Mouse (Mus musculus): Measurements from ENCODE around the gene Hepacam. TPM values are rescaled to one million over a fixed set of nuclear protein-coding genes. Genes with fewer than 3 reads are reported as not detected.

Hepacam gene
- polyA plus RNA-seq, 1 experiment from 2014 or later = 7.4 TPM

- Histone ChIP-seq H3K27me3 (no peaks in the 10 kb centered on the region), H3K4me1 (replicated peaks) (no peaks in the 10 kb centered on the region), H3K36me3 (no peaks in the 10 kb centered on the region), H3K4me3 (no peak overlapping the region), H3K9me3 (no peaks in the 10 kb centered on the region), H3K4me2 (no peak overlapping the region), H3K9ac (no peak overlapping the region), H3K27ac (no peak overlapping the region)
- no peak for ATAC-seq (ENCODE audit: low FRiP score)
- whole genome bisulfite sequencing = 78% methylated on average over 8 of the region's 8 CpGs
These were observed 26.5 kb downstream of the Hepacam start for GRCm38 (mm10) chr9:37393482-37394131.

- H3K27me3 ChIP-seq = no peaks in the 10 kb centered on the region
- no peak overlapping the region for H3K4me2 ChIP-seq
- 46% methylated on average over 2 of the region's 2 CpGs for WGBS
- no peaks in the 10 kb centered on the region for H3K36me3 ChIP-seq
- no peaks in the 10 kb centered on the region for H3K9me3 ChIP-seq
- no peak overlapping the region for H3K27ac ChIP-seq
- no peaks in the 10 kb centered on the region for H3K4me1 ChIP-seq (replicated peaks)
- H3K4me3 ChIP-seq = no peak overlapping the region
- 0 out of 2 replicates have a peak overlapping the region, but pooled peaks have one; percentile 10 for H3K9ac ChIP-seq
- ATAC-seq (ENCODE audit: low FRiP score) = no peak
These were observed 33.4 kb downstream of the Hepacam start for GRCm38 (mm10) chr9:37400585-37400984.

DNA sequence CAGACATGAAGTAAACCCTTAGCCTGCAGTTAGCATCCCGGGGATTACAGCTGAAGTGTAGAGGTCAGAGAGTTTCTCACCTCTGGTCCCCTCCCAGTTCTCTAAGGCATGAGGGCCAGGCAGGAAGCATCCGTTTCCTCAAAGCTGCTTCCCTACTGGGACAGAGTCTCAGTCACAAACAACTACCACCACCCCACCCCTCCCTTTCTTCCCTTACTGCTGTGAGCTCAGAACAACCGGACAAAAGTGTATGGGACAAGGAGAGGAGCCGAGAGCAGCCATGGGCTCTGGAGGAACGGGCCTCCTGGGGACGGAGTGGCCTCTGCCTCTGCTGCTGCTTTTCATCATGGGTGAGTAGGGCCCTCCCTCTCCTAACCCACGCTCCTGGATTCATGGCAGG is 34.7 kb downstream of the Hepacam start, which contains the start of gene Robo4:
Gene Robo4 (plus strand): TSS at position 96 of the 400 bp plus-strand sequence.
- peak within 1 kb of the TSS; percentile 30; the same call in 1 of the 2 replicates for H3K27ac ChIP-seq
- 21% methylated on average over 7 of the region's 7 CpGs for WGBS

DNA sequence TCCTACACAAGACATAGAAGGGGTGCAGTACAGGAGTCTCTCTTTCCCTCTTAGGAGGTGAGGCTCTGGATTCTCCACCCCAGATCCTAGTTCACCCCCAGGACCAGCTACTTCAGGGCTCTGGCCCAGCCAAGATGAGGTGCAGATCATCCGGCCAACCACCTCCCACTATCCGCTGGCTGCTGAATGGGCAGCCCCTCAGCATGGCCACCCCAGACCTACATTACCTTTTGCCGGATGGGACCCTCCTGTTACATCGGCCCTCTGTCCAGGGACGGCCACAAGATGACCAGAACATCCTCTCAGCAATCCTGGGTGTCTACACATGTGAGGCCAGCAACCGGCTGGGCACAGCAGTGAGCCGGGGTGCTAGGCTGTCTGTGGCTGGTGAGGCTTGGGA is 35.4 kb downstream of the Hepacam start:
- WGBS = 87% methylated on average over 7 of the region's 7 CpGs
- ATAC-seq (ENCODE audit: low FRiP score) = no peak
- H3K9ac ChIP-seq = no peak overlapping the region
- no peaks in the 10 kb centered on the region for H3K36me3 ChIP-seq
- H3K27me3 ChIP-seq = no peaks in the 10 kb centered on the region
- no peak overlapping the region for H3K4me3 ChIP-seq
- H3K9me3 ChIP-seq = no peaks in the 10 kb centered on the region
- H3K27ac ChIP-seq = no peak overlapping the region
- H3K4me2 ChIP-seq = no peak overlapping the region
- H3K4me1 ChIP-seq (replicated peaks) = peaks cover under 1% of the 10 kb centered on the region; the same call in 1 of the 2 replicates

More for the DNA sequence above, 34.7 kb downstream of the Hepacam start, which contains the start of gene Robo4:
- H3K27me3 ChIP-seq = no peaks in the 10 kb centered on the region
- no peaks in the 10 kb centered on the region for H3K4me1 ChIP-seq (replicated peaks)
- H3K4me3 ChIP-seq = no peak within 1 kb of the TSS
- H3K9ac ChIP-seq = 0 out of 2 replicates have a peak within 1 kb of the TSS, but pooled peaks have one; percentile 10
- no peak for ATAC-seq (ENCODE audit: low FRiP score)
- H3K36me3 ChIP-seq = no peaks in the 10 kb centered on the region
- no peak within 1 kb of the TSS for H3K4me2 ChIP-seq
- H3K9me3 ChIP-seq = no peaks in the 10 kb centered on the region

GRCm38 (mm10) chr9:37403011-37403410 is 35.9 kb downstream of the Hepacam start:
- peaks cover 6% of the 10 kb centered on the region for H3K4me1 ChIP-seq (replicated peaks)
- no peaks in the 10 kb centered on the region for H3K27me3 ChIP-seq
- 91% methylated on average over 7 of the region's 7 CpGs for WGBS
- no peak overlapping the region for H3K27ac ChIP-seq
- no peak overlapping the region for H3K9ac ChIP-seq
- H3K36me3 ChIP-seq = no peaks in the 10 kb centered on the region
- ATAC-seq (ENCODE audit: low FRiP score) = no peak
- no peak overlapping the region for H3K4me3 ChIP-seq
- H3K9me3 ChIP-seq = no peaks in the 10 kb centered on the region
- no peak overlapping the region for H3K4me2 ChIP-seq

- WGBS = 0% methylated on average over 1 of the region's 1 CpGs
- Histone ChIP-seq H3K9me3 (no peaks in the 10 kb centered on the region), H3K27ac (no peak overlapping the region)
These were observed 39.2 kb downstream of the Hepacam start for GRCm38 (mm10) chr9:37406372-37406771.

GRCm38 (mm10) chr9:37407850-37408502 is 40.8 kb downstream of the Hepacam start:
- peak; percentile 71 for ATAC-seq (ENCODE audit: low FRiP score)
- peaks cover 11% of the 10 kb centered on the region for H3K4me1 ChIP-seq (replicated peaks)
- H3K9me3 ChIP-seq = no peaks in the 10 kb centered on the region
- peak overlapping the region; percentile 44 for H3K4me2 ChIP-seq
- peak overlapping the region; percentile 15 for H3K4me3 ChIP-seq
- no peak overlapping the region for H3K27ac ChIP-seq
- no peaks in the 10 kb centered on the region for H3K36me3 ChIP-seq
- 8% methylated on average over 19 of the region's 19 CpGs for WGBS
- 0 out of 2 replicates have a peak, but pooled peaks cover 3% of the 10 kb centered on the region for H3K27me3 ChIP-seq
- no peak overlapping the region; the same call in 1 of the 2 replicates for H3K9ac ChIP-seq

More at GRCm38 (mm10) chr9:37406372-37406771, 39.2 kb downstream of the Hepacam start:
- Histone ChIP-seq H3K9ac (no peak overlapping the region), H3K4me1 (replicated peaks) (peaks cover 11% of the 10 kb centered on the region), H3K27me3 (0 out of 2 replicates have a peak, but pooled peaks cover 3% of the 10 kb centered on the region), H3K4me3 (no peak overlapping the region), H3K36me3 (no peaks in the 10 kb centered on the region), H3K4me2 (no peak overlapping the region)
- ATAC-seq (ENCODE audit: low FRiP score) = peak; percentile 54

- Histone ChIP-seq H3K4me2 (no peak overlapping the region), H3K9ac (no peak overlapping the region), H3K4me1 (replicated peaks) (peaks cover 11% of the 10 kb centered on the region), H3K27ac (no peak overlapping the region), H3K27me3 (0 out of 2 replicates have a peak, but pooled peaks cover 3% of the 10 kb centered on the region), H3K9me3 (no peaks in the 10 kb centered on the region), H3K36me3 (no peaks in the 10 kb centered on the region), H3K4me3 (no peak overlapping the region)
- 78% methylated on average over 8 of the region's 8 CpGs for WGBS
- no peak for ATAC-seq (ENCODE audit: low FRiP score)
These were observed 42.7 kb downstream of the Hepacam start for GRCm38 (mm10) chr9:37409698-37410445.

GRCm38 (mm10) chr9:37412989-37413388 is 45.8 kb downstream of the Hepacam start:
- H3K27ac ChIP-seq = no peak overlapping the region
- no peak overlapping the region for H3K4me2 ChIP-seq
- WGBS = 54% methylated on average over 3 of the region's 3 CpGs
- peaks cover 5% of the 10 kb centered on the region for H3K4me1 ChIP-seq (replicated peaks)
- 0 out of 2 replicates have a peak, but pooled peaks cover 3% of the 10 kb centered on the region for H3K27me3 ChIP-seq
- H3K4me3 ChIP-seq = no peak overlapping the region
- H3K9me3 ChIP-seq = no peaks in the 10 kb centered on the region
- no peak for ATAC-seq (ENCODE audit: low FRiP score)
- H3K9ac ChIP-seq = no peak overlapping the region
- H3K36me3 ChIP-seq = no peaks in the 10 kb centered on the region

- ATAC-seq (ENCODE audit: low FRiP score) = no peak
- H3K4me3 ChIP-seq = no peak overlapping the region
- H3K9ac ChIP-seq = no peak overlapping the region
- WGBS = 78% methylated on average over 3 of the region's 3 CpGs
- no peak overlapping the region for H3K27ac ChIP-seq
- H3K9me3 ChIP-seq = no peaks in the 10 kb centered on the region
- H3K4me1 ChIP-seq (replicated peaks) = no peaks in the 10 kb centered on the region
- H3K27me3 ChIP-seq = 0 out of 2 replicates have a peak, but pooled peaks cover 5% of the 10 kb centered on the region
- no peaks in the 10 kb centered on the region for H3K36me3 ChIP-seq
- no peak overlapping the region for H3K4me2 ChIP-seq
These were observed 47.5 kb downstream of the Hepacam start for GRCm38 (mm10) chr9:37414666-37415065.

DNA sequence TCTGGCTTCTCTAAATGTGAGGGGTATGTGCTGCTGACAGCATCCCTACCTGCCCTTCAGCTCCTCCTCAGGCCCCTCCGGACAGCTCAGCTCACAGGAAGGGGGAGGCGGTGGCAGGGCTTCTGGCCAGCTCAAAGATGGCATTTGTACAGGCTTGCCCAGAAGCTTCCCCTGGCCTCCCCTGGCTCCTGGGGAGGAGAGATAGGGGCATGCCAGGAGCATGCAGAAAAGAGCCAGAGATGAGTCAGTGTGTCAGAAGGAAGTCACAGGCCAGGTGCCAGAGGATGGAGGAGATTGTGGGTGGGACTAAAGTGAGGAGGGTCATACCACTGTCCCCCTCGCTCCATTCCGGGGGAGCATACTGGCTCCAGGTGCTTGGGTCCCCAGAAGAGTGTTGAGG is 51.6 kb downstream of the Hepacam start:
- WGBS = 65% methylated on average over 4 of the region's 4 CpGs
- H3K27ac ChIP-seq = no peak overlapping the region

GRCm38 (mm10) chr9:37420676-37421075 is 53.5 kb downstream of the Hepacam start:
- H3K27me3 ChIP-seq = peaks cover 32% of the 10 kb centered on the region
- no peaks in the 10 kb centered on the region for H3K9me3 ChIP-seq
- peaks cover 3% of the 10 kb centered on the region; the same call in 1 of the 2 replicates for H3K4me1 ChIP-seq (replicated peaks)
- 1% methylated on average over 27 of the region's 27 CpGs for WGBS
- no peak overlapping the region for H3K27ac ChIP-seq
- H3K4me3 ChIP-seq = peak overlapping the region; percentile 28
- peak overlapping the region; percentile 52 for H3K4me2 ChIP-seq
- no peaks in the 10 kb centered on the region for H3K36me3 ChIP-seq
- peak; percentile 88 for ATAC-seq (ENCODE audit: low FRiP score)
- H3K9ac ChIP-seq = 0 out of 2 replicates have a peak overlapping the region, but pooled peaks have one; percentile 49

More for the DNA sequence above, 51.6 kb downstream of the Hepacam start:
- peaks cover 19% of the 10 kb centered on the region; the same call in 1 of the 2 replicates for H3K27me3 ChIP-seq
- no peaks in the 10 kb centered on the region for H3K36me3 ChIP-seq
- H3K4me3 ChIP-seq = no peak overlapping the region
- no peaks in the 10 kb centered on the region for H3K9me3 ChIP-seq
- no peak overlapping the region for H3K9ac ChIP-seq
- no peak overlapping the region for H3K4me2 ChIP-seq
- no peak for ATAC-seq (ENCODE audit: low FRiP score)
- peaks cover 3% of the 10 kb centered on the region; the same call in 1 of the 2 replicates for H3K4me1 ChIP-seq (replicated peaks)

All from hindbrain, embryonic 13.5 days (tissue).